Mouse (Mus musculus) myocyte (in vitro differentiated cells): ENCODE measurements around the gene Alk.

ENCODE experiments used
- CEBPB ChIP-seq: IDR thresholded peaks from 2 replicates; pipeline ENCODE4 v1.6.1; 2011; ENCODE audit warnings: mild to moderate bottlenecking, moderate library complexity; ENCODE audit not compliant: poor library complexity, insufficient read depth, severe bottlenecking
- E2F4 ChIP-seq: IDR thresholded peaks from one replicate; pipeline ENCODE4 v1.6.1; 2011; ENCODE audit warnings: mild to moderate bottlenecking, control low read depth, moderate library complexity; ENCODE audit not compliant: insufficient read depth
- MAX ChIP-seq: IDR thresholded peaks from one replicate; pipeline ENCODE4 v1.6.1; 2011; ENCODE audit warnings: low read depth, mild to moderate bottlenecking, control low read depth
- MYOD1 ChIP-seq, 3 experiments: IDR thresholded peaks; one replicate each; pipeline ENCODE4 v1.6.1; 2011; ENCODE audit warnings: control low read depth in 2 of 3, low read depth in 2 of 3, mild to moderate bottlenecking in 2 of 3, moderate library complexity in 1 of 3; ENCODE audit not compliant: insufficient read length in 2 of 3, control insufficient read depth in 1 of 3
- POLR2A ChIP-seq: IDR thresholded peaks from one replicate; pipeline ENCODE4 v1.6.1; 2011; ENCODE audit warnings: low read depth, mild to moderate bottlenecking, control low read depth, moderate library complexity; ENCODE audit not compliant: insufficient read length
- POLR2AphosphoS2 ChIP-seq: IDR thresholded peaks from one replicate; pipeline ENCODE4 v1.6.1; 2011; ENCODE audit warnings: low read depth, control low read depth; ENCODE audit not compliant: insufficient read length
- SRF ChIP-seq: IDR thresholded peaks from one replicate; pipeline ENCODE4 v1.6.1; 2011; ENCODE audit warnings: low read depth; ENCODE audit not compliant: control insufficient read depth, insufficient read length
- TCF12 ChIP-seq: IDR thresholded peaks from one replicate; pipeline ENCODE4 v1.6.1; 2011; ENCODE audit warnings: mild to moderate bottlenecking, control low read depth; ENCODE audit not compliant: poor library complexity, insufficient read depth, severe bottlenecking
- TCF3 ChIP-seq: IDR thresholded peaks from one replicate; pipeline ENCODE4 v1.6.1; 2011; ENCODE audit warnings: low read depth, control low read depth; ENCODE audit not compliant: insufficient read length
- USF1 ChIP-seq: IDR thresholded peaks from one replicate; pipeline ENCODE4 v1.6.1; 2011; ENCODE audit warnings: low read depth, mild to moderate bottlenecking, control low read depth, moderate library complexity

DNA sequence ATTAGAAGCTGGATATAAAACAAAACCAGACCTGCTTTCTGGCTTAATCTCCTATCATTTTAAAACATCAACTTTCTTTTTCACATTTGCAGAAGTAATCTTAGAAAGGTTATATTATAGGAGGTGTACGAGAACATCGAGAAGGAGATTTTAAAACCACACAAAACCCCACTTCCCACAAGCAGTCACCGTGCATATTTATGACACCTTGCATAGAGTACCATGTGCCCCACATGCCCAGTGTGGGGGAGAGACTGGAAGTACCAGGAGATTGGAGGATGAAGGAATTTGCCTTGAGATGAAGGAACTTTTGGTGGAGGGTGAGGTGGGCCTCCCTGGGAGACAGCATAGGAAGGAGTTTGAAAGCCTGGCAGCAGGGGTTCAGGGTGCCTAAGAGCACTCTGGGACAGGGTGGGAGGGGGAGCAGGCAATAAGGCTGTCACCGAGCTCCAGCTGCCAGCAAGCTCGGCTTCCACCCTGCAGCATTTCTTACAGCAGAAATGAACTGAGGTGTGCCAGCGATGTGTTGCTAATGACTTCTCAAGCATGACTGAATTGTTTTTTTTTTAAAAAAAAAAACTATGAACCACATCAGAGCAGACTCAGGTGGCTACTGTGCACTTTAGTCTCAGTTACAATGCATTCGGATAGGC lies 459.4 kb downstream of the Alk start:
- TF ChIP-seq POLR2A (no peak), TCF12 (no peak), MAX (no peak), POLR2AphosphoS2 (no peak), TCF3 (no peak), USF1 (no peak), MYOD1 (IDR thresholded peaks at IDR 0.05; ENCODE audit: control insufficient read depth in 1 of 3, insufficient read length in 2 of 3, low read depth in 2 of 3) (no peak), E2F4 (no peak), SRF (no peak), CEBPB (no peak)
